Mouse (Mus musculus) lung, postnatal 0 days (tissue): ENCODE measurements at regions not wholly inside any gene's neighbourhood (a gene's known extent, or its start where the extent isn't known, plus 50 kb on each side); places are given as distances from the start of the nearest gene placed in this dataset.

Experiments used
- CTCF ChIP-seq: IDR thresholded peaks from 2 replicates; pipeline ENCODE4 v1.5.1; 2016; ENCODE audit warnings: antibody characterized with exemption, mild to moderate bottlenecking
- EP300 ChIP-seq: IDR thresholded peaks from 2 replicates; pipeline ENCODE4 v1.6.1; 2016; ENCODE audit warnings: antibody characterized with exemption, mild to moderate bottlenecking, control low read depth

- TF ChIP-seq CTCF: no peak
- no peak for TF ChIP-seq EP300
These were observed 210.9 kb downstream of the Papss1 start for GRCm38 (mm10) chr3:131775431-131775830.
